Mouse (Mus musculus) testis, postnatal 14 days (tissue): ENCODE results near the gene Nop14.
"Not testable (repeated sequence)": the region's sequence is repeated elsewhere in the genome, so short reads cannot be mapped to it uniquely, and the experiment has no call there.

ENCODE experiments used
- DNase-seq: peaks from one replicate; pipeline ENCODE4 v3.0.0; 2021; ENCODE audit warnings: low spot score

Gene Nop14

GRCm38 (mm10) chr5:34609966-34610365 lies 50.0 kb downstream of the Nop14 start:
- no peak for DNase-seq

GRCm38 (mm10) chr5:34608226-34608625 lies 51.7 kb downstream of the Nop14 start:
- no peak for DNase-seq

GRCm38 (mm10) chr5:34607100-34607880 lies 52.7 kb downstream of the Nop14 start:
- DNase-seq = no peak

GRCm38 (mm10) chr5:34604576-34604975 lies 55.4 kb downstream of the Nop14 start:
- DNase-seq = no peak

GRCm38 (mm10) chr5:34593202-34593727 lies 66.7 kb downstream of the Nop14 start:
- no peak for DNase-seq

GRCm38 (mm10) chr5:34592666-34593065 lies 67.3 kb downstream of the Nop14 start:
- DNase-seq = no peak

- DNase-seq = not testable (repeated sequence)
Observed at GRCm38 (mm10) chr5:34592224-34592623, 67.7 kb downstream of the Nop14 start.

GRCm38 (mm10) chr5:34591388-34592004 lies 68.5 kb downstream of the Nop14 start:
- DNase-seq = no peak

GRCm38 (mm10) chr5:34590702-34591101 lies 69.2 kb downstream of the Nop14 start:
- no peak for DNase-seq

GRCm38 (mm10) chr5:34590059-34590458 lies 69.9 kb downstream of the Nop14 start:
- no peak for DNase-seq
